Mouse (Mus musculus) frontal cortex, postnatal 36 days (tissue): ENCODE results near the gene Gm5134.

Source experiments
- DNase-seq, 2 experiments: peaks; one replicate each; pipeline ENCODE4 v3.0.0; 2022; ENCODE audit warnings: low spot score in 2 of 2

Gene Gm5134

DNA sequence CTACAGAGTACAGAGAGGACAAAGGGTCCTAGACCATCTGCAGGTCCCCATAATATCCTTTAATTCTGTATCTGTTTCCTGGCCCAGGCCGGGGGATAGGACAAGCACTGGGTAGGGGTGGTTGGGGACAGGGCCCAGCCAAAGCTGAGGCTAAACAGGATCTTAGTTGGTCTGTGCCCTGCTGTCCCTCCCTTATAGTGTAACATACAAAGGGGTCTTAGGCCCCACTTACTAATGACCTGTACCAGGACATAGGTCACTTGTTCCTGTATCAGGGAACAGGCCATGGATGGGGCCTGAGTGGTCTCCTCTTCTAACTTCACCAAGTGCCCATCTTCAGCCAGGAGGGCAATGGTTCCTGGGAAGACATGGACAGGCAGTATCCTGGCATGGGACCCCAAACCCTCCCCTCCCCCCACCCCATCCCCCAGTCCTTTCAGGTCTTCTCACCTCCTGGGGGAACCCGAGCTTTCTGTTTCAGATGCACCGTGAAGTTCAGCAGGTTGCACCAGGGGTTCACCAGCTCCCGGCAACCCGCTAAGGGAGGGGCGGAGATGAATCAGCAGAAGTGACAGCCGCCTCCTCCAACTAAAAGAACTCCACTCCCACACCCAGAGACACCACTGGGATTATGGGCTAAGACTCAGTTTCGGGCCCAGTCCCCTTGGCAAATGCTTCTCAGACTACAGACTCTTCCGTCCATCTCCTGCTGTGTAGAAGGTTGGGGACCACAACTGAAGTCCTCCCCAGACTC, 14.7 kb upstream of the Gm5134 start:
- DNase-seq, result peak; percentile 40 to 43

- DNase-seq, result no peak
Observed at GRCm38 (mm10) chr10:75940520-75940919, 13.8 kb upstream of the Gm5134 start, which contains the start of gene Gm867. Gm867 (minus strand) TSS chr10:75940672.

DNA sequence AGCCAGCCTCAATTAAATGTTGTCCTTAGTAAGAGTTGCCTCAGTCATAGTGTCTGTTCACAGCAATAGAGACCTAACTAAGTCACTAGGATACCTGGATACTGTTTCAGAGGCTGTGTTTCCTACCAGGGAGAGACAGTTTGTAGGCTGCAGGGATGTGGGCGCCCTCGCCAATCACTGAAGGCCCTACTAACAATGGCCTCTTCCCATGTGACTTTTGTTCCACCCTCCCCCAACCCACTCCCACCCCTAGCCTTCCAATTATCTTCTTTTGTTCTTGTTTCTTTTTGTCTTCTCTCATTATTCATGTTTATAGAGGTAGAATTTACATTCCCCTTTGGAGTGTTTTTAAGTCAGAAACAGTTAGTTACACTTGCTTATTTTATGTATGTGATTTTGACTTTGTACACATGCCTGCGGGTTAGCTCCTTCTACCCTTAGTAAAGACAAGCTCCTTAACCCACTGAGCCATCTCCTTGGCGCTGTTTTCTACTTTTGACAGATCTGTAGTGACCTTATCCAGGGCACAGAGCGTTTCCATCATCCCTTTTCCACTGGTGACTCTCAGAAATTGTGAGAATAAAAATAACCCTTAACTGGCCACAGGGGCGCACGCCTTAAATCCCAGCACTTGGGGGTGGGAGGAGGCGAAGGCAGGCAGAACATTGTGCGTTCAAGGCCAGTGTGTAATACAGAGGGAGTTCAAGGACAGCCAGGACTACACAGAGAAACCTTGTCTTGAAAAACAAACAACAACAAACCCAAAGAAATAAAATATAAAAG, 13.1 kb upstream of the Gm5134 start:
- DNase-seq, result no peak

GRCm38 (mm10) chr10:75942736-75943477, 11.4 kb upstream of the Gm5134 start, which contains the start of gene Vpreb3:
Vpreb3 (plus strand) TSS chr10:75943057.
- no peak for DNase-seq

GRCm38 (mm10) chr10:75944066-75944772, 10.1 kb upstream of the Gm5134 start:
- DNase-seq, result peak in 1 of 2 experiments; percentile 39

GRCm38 (mm10) chr10:75945213-75945612, 9.1 kb upstream of the Gm5134 start:
- no peak for DNase-seq

- DNase-seq, result no peak
Observed at GRCm38 (mm10) chr10:75945896-75946295, 8.4 kb upstream of the Gm5134 start.

GRCm38 (mm10) chr10:75948079-75948478, 6.2 kb upstream of the Gm5134 start:
- DNase-seq, result no peak

DNA sequence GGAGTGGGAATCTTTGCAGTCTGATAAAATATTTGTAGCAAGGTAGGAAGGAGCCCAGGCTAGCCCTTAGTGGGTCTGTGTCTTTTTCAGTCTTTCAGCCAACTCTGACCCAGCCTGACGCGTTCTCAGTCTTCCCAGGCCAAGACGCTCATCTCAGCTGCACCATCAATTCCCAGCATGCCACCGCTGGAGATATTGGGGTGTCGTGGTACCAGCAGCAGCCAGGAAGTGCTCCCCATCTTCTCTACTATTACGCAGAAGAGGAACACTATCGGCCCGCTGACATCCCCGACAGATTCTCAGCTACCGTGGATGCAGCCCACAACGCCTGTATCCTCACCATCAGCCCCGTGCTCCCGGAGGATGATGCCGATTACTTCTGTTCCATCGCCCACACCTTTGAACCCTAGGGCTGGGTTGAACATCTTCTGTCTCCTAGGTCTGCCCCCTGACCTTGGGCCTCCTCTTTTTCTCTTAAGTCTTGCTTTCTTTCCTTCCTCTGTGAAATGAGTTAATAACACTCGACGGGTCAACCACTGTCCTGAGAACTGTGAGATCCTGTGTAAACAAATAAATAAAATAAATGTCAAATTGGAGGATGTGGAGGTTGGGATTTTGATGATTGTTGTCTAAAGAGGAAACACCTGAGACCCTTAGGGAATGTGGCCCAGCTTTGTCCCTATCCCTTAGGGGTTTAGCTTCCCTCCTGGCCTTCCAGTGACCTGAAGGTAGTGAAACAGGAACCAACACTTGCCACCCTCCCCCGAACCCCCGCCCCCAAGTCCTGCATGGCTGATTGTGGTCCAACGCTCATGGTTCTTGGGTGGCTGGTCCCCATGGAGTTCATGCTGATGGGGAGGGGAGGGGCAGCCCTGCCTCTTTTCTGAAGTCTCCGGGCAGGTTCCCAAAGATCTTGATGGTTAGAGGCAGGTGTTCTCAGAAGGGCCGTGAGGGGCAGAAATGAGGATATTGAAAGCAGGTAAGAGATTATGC, 5.0 kb upstream of the Gm5134 start:
- no peak for DNase-seq

GRCm38 (mm10) chr10:75950791-75951210, 3.5 kb upstream of the Gm5134 start:
- DNase-seq, result no peak

- peak; percentile 33 to 64 for DNase-seq
Observed at GRCm38 (mm10) chr10:75951424-75952050, 2.8 kb upstream of the Gm5134 start.

GRCm38 (mm10) chr10:75973846-75974245, 19.5 kb downstream of the Gm5134 start:
- DNase-seq, result no peak

DNA sequence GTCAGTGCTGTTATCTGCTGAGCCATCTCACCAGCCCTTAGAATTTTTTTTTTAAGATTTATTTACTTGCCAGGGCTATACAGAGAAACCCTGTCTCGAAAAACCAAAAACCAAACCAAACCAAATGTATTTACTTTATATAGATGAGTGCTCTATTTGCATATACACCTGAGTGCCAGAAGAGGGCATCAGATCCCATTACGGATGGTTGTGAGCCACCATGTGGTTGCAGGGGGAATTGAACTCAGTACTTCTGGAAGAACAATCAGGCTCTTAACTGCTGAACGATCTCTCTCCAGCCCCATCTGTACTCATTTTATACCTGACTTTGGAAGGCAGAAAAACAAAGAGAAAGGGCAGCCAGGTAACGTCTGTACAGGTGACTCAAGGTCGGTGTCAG, 20.9 kb downstream of the Gm5134 start:
- no peak for DNase-seq

DNA sequence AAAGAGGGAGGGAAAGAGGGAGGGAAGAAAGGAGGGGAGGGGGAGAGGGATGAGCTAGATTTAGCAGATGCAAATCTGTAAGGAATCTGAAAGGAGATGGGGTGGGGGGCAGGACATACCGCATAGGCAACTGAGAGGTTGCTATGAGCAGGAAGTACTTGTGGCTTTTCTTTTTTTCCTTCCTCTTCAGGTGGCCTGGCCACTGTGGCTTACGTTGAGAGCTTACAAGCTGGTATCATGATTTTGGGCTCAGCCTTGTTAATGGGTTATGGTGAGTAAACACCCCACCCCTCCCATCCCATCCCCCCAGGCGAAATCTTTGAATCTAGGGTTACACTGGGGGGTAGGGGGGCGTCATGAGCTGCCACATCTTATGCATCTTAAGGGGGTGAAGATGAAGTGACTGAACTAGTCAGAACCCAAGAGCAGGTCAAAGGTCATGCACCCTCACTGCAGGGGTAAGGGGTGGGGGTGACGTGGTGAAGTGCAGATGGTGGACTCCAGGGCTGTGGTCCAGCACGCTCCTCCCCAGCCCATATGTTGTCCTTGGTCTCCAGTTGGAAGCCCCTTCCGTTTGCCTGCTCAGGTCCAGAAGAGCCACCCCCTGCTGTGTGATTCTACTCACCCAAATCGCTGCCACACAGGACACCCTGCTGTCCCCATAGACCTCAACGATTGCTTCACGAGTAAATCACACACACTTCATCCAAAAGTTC, 24.0 kb downstream of the Gm5134 start:
- DNase-seq, result no peak

DNA sequence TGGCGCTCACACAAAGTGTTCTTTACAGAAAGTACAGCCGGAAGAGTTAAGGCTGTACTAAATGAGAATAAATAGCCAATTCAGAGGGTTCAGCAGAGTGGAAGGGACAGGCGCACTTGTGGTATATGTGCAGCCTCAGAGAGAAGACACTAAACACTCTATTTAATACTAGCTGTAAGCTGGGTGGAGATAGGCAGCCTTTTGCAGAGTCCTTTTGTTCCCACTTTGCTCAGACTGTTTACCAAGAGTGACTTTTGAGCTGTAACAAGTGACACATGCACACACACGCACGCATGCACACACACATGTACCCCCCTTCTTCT, 24.5 kb downstream of the Gm5134 start:
- DNase-seq, result no peak

DNA sequence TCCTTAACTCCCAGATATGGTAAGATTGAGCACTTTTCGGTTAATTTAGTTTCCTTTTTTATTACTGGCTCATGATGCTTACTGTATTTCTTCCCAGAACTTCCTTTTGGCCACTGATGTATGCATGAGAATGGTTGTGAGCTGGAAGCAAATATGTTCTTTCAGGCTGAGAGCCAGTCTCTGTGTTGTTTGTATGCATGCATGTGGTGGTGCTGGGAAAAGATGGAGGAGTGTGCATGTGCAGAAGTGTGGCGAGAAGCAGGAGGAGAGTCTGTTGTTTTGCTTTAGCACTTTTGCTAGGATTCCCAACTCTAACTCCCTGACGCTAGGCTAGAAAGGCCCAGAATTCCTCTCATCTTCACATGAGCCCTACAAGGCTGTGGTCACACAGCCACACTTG, 25.1 kb downstream of the Gm5134 start:
- DNase-seq, result peak in 1 of 2 experiments; percentile 6

DNA sequence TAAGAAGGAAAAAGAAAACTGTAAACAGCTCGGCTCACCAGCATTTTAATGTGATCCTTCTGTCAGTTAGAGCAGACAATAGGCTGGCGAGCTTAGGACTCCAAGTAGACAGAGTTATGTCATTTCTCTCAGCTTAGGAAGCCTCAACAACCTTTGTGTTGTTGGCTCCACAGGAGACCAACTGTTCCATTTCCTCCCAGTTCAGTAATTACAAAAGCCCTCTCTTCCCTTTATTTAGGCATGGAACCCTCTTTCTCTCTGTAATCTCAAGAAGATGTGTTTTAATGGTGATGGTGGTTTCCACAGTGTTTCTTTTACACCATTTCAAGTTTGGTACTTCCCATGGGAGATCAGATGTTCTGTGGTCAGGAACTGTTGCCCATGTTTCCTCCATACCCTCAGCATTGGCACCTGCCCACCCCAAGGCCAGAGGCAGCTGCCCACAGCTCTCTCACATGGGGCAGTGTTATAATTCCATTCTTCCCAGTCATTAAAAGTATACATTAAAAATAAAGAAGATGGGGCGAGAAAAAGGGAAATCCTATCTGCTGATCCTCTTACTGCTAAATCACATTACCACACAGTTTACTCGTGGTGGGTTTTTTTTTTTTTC, 36.2 kb downstream of the Gm5134 start:
- DNase-seq, result no peak

DNA sequence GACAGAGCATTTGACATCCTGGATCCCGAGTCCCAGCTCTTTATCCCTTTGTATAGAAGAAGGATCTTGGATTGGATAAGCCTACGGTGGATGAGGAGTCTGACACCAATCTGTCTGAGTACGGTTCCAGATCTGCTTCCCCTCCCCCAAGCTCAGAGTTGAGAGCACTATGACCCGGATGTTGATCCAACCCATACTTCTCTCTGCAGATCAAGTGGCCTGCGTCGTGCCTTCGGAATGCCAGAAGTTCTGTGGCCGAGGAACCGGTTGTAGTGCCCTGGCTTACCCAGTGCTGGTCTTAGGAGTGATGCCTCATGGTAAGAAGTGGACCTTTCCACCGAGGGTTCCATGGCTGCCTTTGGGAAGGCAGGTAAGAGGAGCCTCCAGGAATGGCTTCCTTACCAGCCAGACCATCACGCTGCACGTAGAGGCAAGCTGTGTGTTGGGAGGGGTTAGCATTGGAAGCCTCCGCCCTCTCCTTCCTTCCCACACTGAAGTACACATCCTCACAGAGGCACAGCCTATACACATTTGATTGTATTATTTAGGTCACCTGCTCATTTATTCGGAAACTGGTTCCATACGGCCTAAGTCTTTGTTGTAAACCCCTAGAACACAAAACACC, 39.4 kb downstream of the Gm5134 start:
- no peak for DNase-seq
